Mouse (Mus musculus) left cerebral cortex, adult 8-10 months (tissue): ENCODE results near the gene Pou6f2. TPM values are rescaled to one million over a fixed set of nuclear protein-coding genes. Genes with fewer than 3 reads are reported as not detected.
A peak's percentile ranks its signal among the peaks of the same experiment; 100 is the strongest.

ENCODE experiments used
- DNase-seq, 2 experiments: peaks; one replicate each; pipeline ENCODE4 v3.0.0; 2022; ENCODE audit warnings: low spot score in 2 of 2
- total RNA-seq, 4 experiments: library from RNA; stranded (reverse); gene quantifications; 2 replicates each; pipeline ENCODE4 v1.2.4; 2022

The Pou6f2 gene
- 1 to 10 TPM; 3.0 to 5.3 (median 4.6) TPM for total RNA-seq

GRCm38 (mm10) chr13:18397586-18397985, at the start of gene Pou6f2:
Pou6f2 (minus strand) TSS chr13:18397686.
- no peak for DNase-seq

DNA sequence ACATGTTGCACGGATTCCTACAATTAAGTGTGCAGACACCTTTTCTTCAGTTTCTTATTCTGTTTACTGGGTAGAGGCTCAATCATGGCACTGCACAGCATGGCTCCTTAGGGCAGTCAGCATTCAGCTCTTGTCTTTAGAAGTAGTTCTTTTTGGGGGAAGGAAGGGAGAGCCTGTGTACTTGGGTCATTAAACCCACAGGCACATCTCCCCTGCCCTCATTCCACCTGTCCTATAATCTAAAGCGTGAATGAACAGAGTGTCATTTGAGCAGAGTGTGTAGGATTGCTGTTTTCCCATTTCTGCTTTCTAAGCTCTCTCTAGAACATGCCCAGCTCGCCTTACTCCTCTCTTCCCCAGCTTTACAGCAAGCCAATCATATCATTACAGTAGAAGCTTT, 42.4 kb upstream of the Pou6f2 start:
- DNase-seq = no peak

GRCm38 (mm10) chr13:18387673-18388072, 9.8 kb downstream of the Pou6f2 start:
- DNase-seq = no peak

GRCm38 (mm10) chr13:18363373-18363772, 34.1 kb downstream of the Pou6f2 start:
- DNase-seq = no peak

- no peak for DNase-seq
Observed at GRCm38 (mm10) chr13:18344580-18345333, 52.7 kb downstream of the Pou6f2 start.

GRCm38 (mm10) chr13:18338910-18339501, 58.5 kb downstream of the Pou6f2 start:
- peak in 1 of 2 experiments; percentile 18 for DNase-seq

DNA sequence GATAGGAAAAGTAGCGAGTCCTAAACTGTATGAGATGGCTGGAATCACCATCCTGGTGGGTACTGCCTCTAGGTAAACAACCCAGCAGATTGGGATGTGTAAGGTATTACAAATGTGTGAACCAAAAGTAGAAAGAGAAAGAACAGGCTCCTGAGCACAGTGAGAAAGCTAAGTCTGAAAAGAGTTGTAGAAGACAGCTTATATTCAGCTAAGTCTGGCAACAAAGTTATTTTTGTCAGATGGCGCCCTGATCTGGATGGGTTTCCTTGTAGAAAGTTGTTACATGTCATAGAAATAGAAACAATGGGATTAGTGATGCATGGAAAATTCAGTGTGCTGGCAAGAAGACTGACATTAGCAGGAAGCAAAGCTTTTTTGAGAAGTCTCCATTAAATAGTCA, 59.5 kb downstream of the Pou6f2 start:
- DNase-seq = peak in 1 of 2 experiments; percentile 33

DNA sequence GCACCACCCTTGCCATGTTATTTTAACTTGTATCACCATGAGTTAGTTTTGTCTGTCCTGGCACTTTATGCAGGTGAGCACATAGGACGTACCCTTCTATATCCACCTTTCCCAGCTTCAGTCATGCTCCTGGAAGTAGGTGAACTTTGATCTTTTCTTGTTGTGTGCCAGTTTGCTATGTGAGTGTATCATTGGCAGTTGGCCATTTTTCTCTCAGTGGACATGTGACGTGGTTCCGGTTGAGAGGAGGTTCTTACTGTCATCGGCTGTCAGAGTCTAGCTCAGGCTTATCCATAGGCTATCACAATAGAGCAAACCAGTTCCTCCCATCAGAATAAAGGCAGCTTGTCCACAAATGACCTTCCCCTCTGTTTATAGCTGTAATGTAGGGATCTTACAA, 63.5 kb downstream of the Pou6f2 start:
- DNase-seq = no peak

GRCm38 (mm10) chr13:18332596-18332995, 64.9 kb downstream of the Pou6f2 start:
- no peak for DNase-seq

DNA sequence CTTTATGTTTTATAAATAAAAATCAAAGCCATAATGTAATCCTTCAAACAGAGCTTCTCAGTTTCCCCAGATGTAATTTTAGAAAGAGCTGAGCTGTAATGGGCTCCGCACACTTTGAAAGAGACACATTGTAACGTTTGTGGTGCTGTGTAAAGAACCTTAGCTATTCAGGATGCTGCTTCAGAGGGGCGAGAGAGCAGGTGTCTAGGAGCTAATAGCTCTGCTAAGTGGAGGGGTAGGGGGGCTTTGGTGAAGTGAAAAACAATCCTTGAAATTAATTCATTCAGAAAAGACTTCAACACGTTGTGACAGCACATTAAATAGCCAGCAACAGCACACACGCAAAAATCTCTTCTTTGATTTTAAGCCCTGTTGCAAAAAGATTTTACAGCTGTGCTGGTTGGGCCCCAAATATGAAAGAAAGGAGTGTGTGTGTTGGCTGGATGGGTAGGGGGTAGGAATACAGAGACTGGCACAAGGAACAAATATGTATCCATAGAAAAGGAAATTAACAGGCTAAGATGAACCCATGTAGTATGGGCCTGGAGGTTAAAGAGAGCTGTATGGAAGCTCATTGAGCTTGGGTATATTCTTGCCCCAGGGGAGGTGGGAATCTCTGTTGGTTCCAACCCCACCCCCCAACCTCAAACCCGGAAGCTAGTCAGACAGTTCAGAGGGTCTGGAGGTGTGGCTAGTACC, 73.4 kb downstream of the Pou6f2 start:
- DNase-seq = no peak

GRCm38 (mm10) chr13:18323407-18323806, 74.1 kb downstream of the Pou6f2 start:
- DNase-seq = no peak

- no peak for DNase-seq
Observed at GRCm38 (mm10) chr13:18312613-18313012, 84.9 kb downstream of the Pou6f2 start.

GRCm38 (mm10) chr13:18309024-18309423, 88.5 kb downstream of the Pou6f2 start:
- DNase-seq = no peak

- DNase-seq = no peak
Observed at GRCm38 (mm10) chr13:18306506-18307145, 90.9 kb downstream of the Pou6f2 start.

DNA sequence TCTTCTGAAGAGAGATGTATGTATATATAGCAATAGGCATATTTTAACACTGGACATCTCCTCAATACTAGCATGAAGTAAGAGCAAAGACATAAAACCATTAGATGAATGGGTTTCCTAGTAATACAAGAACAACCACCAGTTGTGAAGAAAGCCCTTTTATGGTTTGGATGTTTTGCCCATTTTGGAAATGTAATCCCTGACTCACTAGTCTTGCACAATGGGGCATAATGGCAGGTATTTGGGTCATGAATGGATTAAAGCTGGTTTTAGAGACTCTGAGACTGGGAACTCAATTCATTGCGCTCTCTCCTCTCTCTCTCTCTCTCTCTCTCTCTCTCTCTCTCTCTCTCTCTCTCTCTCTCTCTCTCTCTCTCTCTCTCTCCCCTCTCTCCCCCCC, 97.5 kb downstream of the Pou6f2 start:
- no peak for DNase-seq

DNA sequence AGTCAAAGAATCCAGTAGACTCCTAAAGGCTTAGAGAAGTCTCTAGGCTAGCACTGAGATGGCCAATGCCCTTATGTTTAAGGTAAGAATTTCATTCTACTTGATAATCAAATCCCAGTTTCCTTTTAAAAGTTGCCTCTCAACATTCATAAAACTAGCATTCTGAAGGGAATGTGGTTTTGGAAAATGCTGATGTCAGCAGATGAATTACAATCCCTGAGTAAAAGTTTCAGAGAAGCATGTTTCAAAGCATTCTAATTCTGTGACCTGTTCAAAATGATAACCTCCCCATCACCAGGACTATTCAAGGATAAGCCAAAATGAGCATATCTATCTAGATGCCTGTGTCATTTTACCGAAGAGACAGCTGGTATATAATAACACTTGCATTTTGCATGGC, 104.0 kb downstream of the Pou6f2 start:
- no peak for DNase-seq

DNA sequence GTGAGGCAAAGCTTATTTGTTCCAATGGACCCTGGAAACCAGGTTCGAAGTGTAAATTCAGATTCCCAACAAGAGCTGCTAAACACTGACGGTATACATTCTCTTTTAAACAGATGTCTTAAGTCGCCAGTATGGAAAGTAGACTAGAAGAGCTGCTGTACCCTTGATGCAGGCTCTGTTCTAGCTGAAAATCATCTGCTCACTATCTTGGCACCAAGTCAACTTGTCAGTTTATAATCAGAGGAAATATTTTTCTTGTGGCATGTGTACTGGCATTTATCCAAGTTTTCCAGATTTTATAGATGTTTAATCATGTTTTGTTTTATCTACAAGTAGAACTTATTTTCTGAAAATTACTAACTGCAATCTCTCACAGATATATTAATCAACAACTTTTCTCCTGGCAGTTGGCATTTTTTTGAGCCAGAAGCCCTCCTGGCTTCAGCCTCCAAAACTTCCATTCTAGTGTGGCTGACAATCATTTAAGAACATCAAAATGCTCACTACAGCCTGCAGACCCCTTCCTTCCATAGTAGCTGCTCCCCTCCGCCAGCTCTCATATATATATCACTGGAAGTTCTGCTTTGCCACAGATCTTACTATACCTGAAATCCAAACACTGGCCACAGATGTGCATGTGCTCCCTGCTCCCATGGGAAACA, 107.1 kb downstream of the Pou6f2 start:
- no peak for DNase-seq

DNA sequence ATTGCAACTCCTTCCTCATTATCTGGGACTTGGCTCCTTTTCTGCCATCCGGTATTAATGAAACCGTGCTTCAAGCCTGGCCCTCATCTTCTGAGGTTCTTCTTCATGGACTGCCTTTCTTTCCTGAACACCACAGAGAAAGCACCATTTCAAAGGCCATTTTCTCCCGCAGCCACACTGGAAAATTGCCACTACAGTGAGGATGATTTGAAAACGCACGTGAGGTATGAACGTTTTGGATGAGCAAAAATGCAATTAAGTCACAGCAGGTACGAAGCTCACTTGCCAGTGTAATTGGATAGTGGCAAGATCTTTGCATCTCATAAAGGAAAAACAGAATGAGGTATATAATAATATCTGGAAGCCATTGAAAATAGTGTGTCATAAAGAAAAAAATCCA, 110.0 kb downstream of the Pou6f2 start:
- no peak for DNase-seq

DNA sequence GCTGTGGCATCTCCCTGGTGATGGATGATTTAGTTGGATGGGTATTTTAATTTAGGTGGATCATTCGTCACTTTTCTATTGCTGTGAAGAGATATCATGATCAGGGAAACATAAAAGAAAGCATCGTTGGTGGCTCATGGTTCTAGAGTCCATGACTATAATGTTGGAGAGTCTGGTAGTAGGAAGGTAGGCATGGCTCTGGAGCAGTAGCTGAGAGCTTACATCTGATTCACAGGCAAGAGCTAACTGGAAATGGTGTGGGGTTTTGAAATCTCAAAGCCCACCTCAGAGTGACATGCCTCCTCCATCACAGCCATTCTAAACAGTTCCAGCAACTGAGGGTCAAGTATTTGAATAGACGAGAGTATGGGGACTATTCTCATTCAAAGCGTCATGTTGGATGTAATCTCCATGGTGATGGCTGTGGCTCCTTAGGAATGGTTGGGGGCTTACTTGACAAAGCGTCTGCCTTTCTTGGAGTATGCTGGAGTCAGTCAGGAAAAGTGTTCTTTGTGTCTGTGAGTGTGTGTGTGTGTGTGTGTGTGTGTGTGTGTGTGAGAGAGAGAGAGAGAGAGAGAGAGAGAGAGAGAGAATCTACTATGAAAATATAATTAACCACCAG, 115.0 kb downstream of the Pou6f2 start:
- DNase-seq = no peak

DNA sequence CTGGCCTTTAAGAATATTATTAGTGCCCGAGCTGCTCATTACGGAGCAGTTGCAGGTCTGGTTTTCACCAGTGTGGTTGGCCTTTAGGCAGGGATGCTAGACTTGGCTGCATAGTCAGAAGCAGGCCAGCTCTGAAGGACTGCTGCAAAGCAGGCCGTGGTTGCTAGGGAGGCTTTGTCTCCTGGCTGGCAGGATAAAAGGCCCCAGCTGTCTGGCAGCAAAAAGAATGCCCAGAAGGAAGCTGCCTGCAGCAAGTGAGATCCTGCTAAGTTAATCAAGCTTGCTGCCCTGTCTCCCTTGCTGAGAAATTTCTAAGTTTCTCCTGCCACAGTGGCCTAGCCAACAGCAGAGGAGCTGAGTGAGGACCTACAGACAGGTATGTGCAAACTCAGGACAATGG, 116.4 kb downstream of the Pou6f2 start:
- peak in 1 of 2 experiments; percentile 17 for DNase-seq

DNA sequence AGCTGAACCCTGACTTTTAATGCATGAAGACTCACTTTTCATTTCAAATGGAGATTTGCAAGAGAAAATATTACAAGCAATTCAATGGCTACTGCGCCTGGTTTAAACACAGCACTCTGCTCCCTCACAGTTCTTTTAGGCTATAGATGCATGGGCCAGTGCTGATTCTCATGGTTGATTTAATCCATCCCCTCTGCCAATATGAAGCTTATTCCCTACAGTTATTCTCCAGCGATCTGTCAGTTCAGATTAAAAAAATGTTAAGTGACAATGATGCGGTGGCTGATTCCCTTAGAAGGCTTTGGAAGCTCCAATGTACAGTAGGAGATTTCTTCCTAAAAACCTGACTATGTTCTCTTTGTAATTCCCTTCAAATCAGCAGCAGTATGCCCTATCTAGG, 144.4 kb downstream of the Pou6f2 start:
- no peak for DNase-seq
